Comparison of ENCODE assay signal across 1 mouse cellular context in genomic region chr11:120444106-120444505, GRCm38 (mm10).
TF ChIP-seq lines count a peak whose summit lies in the region.

No protein-coding gene starts in this region.

TF ChIP-seq in MEL, 35 proteins besides CTCF, POLR2A, EP300 and RAD21:
- TF ChIP-seq RCOR1 (IDR thresholded peaks at IDR 0.05; ENCODE audit: low read depth, low read length) (peak; percentile 67), UBTF (IDR thresholded peaks at IDR 0.05; ENCODE audit: borderline replicate concordance, insufficient read depth, low read depth, low read length) (no peak), MAZ (IDR thresholded peaks at IDR 0.05; ENCODE audit: low read depth, low read length) (0 out of 2 replicates have a peak, but pooled peaks have one; percentile 23)
